Mouse (Mus musculus) thymus, postnatal 4 days (tissue): ENCODE measurements around the gene 4930442H23Rik.
"Not testable (repeated sequence)": the region's sequence is repeated elsewhere in the genome, so short reads cannot be mapped to it uniquely, and the experiment has no call there.

Experiments used
- DNase-seq: peaks from one replicate; pipeline ENCODE4 v3.0.0; 2021

The 4930442H23Rik gene

DNA sequence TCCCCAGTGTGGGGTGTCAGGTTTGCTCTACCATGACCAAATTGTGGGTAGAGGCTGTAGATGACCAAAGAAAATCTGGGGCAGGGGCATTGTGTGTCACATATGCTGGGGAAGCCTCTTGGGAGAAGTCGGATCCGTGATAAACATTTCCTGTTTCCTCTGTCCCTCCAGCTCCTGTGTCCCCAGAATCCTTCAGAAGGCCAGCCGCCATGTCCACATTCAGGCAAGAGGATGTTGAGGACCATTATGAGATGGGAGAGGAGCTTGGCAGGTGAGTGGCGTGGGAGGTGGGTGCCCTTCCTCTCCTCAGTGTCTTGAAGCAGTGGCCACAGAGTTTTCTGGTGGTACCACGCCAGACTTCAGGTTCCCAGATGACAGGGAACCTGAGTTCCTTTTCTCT is at the start of gene 4930442H23Rik:
4930442H23Rik (minus strand) TSS at position 45 of the 400 bp plus-strand sequence.
- DNase-seq = no peak

GRCm38 (mm10) chr10:81233226-81233585 is 49.6 kb upstream of the 4930442H23Rik start:
- no peak for DNase-seq

- peak; percentile 98 for DNase-seq
Measured at GRCm38 (mm10) chr10:81232580-81233225, 49.1 kb upstream of the 4930442H23Rik start, which contains the start of gene Zfr2. Gene Zfr2, plus strand, starts transcription at chr10:81233155.

GRCm38 (mm10) chr10:81231436-81231835 is 47.8 kb upstream of the 4930442H23Rik start:
- DNase-seq = peak; percentile 22

GRCm38 (mm10) chr10:81230438-81231332 is 47.0 kb upstream of the 4930442H23Rik start, which contains the start of gene Atcay:
Gene Atcay, minus strand, starts transcription at chr10:81230833.
- DNase-seq = peak; percentile 66

DNA sequence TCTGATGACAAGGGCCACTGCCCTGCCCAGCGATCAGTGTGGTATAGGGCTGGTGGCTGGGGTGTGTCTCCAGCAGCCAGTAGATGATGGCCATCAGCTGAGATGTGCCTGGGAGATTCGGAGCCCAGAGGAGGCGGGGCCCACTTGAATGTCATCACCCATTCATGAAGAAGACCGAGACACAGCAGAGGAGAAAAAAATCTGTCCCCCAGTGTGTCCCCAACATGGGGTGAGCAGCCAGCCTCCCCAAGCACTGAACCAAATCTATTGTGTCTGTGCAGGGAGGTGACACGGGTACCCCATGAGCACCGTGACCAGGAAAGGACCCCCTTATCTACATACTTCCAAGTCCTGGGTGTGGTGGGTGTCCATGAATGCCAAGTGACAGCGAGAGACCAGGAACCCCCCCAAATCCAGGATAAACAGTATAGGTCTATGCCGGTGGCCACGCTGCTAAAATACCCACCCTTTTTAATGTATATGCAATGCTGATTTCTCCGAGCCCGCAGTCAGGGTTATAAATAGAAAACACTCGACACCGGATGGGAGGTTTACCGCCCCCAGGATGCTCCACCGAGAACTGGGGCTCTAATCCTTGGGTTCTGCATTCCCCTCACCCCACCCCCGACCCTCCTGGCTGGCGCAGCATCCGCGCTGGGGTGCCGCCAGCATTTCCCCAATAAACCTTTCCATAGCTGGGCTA is 46.2 kb upstream of the 4930442H23Rik start:
- peak; percentile 44 for DNase-seq

GRCm38 (mm10) chr10:81223731-81224130 is 40.1 kb upstream of the 4930442H23Rik start:
- not testable (repeated sequence) for DNase-seq

GRCm38 (mm10) chr10:81221402-81222015 is 37.9 kb upstream of the 4930442H23Rik start:
- DNase-seq = no peak

- DNase-seq = peak; percentile 89
Measured at GRCm38 (mm10) chr10:81217964-81218363, 34.3 kb upstream of the 4930442H23Rik start.

DNA sequence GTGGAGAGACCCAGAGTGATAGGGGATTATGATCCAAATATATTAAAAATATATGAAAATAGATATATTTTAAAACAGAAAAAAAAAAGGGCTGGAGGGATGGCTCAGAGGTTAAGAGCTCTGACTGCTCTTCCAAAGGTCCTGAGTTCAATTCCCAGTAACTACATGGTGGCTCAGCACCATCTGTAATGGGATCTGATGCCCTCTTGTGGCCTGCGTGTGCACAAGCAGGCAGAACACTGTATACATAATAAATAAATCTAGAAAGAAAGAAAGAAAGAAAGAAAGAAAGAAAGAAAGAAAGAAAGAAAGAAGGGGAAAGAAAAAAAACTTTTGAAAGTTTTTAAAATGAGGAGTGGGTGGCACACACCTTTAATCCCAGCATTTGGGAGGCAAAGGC is 33.6 kb upstream of the 4930442H23Rik start:
- peak; percentile 71 for DNase-seq

- DNase-seq = no peak
Measured at GRCm38 (mm10) chr10:81216810-81217209, 33.2 kb upstream of the 4930442H23Rik start.

GRCm38 (mm10) chr10:81216260-81216659 is 32.6 kb upstream of the 4930442H23Rik start:
- no peak for DNase-seq

- DNase-seq = peak; percentile 47
Measured at GRCm38 (mm10) chr10:81210154-81210553, 26.5 kb upstream of the 4930442H23Rik start.

DNA sequence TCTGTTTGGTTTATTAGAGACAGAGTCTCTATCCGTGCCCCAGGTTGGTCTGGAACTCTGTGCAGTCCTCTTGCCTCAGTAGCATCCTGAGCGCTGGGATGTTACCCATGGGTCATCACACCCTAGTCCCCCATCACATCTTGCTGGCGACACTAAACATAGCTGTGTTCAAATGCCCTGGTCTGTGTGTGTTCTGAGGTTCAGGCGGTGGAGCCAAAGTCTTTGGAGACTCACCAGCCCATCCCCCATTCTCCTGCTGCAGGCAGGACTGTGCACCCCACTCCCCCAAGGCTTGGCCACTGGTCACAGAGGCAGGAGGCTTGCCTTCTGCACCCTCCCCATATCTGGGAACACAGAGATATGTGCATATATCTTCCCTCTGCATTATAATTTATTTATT is 20.5 kb upstream of the 4930442H23Rik start:
- no peak for DNase-seq

DNA sequence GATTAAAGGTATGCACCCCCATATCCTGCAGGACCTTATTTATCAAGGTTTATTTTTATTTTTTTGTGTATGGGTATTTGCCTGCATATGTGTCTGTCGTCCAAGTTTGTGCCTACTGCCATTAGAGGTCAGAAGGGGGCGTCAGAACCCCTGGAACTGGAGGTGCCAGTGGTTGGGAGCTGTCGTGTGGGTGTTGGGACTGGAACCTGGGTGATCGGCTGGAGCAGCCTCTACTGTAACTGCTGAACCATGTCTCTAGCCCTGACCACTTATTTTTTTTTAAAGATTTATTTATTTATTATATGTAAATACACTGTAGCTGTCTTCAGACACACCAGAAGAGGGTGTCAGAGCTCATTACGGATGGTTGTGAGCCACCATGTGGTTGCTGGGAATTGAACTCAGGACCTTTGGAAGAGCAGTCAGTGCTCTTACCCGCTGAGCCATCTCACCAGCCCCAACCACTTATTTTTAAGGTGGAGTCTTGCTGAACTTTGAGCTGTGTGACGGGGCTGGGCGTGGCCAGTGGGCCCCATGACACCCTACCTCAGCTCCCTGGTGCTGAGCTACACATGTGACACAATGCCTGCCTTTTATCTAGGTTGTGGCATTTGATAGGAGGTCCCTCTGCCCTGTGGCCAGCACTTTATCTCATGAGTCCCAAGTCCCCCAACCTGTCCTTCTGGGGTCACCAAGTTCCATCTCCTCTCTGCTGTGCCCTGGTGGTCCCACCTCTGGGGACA is 19.5 kb upstream of the 4930442H23Rik start:
- DNase-seq = no peak

GRCm38 (mm10) chr10:81201807-81202758 is 18.4 kb upstream of the 4930442H23Rik start, which contains the start of gene Nmrk2:
Gene Nmrk2, minus strand, starts transcription at chr10:81202051.
- no peak for DNase-seq

DNA sequence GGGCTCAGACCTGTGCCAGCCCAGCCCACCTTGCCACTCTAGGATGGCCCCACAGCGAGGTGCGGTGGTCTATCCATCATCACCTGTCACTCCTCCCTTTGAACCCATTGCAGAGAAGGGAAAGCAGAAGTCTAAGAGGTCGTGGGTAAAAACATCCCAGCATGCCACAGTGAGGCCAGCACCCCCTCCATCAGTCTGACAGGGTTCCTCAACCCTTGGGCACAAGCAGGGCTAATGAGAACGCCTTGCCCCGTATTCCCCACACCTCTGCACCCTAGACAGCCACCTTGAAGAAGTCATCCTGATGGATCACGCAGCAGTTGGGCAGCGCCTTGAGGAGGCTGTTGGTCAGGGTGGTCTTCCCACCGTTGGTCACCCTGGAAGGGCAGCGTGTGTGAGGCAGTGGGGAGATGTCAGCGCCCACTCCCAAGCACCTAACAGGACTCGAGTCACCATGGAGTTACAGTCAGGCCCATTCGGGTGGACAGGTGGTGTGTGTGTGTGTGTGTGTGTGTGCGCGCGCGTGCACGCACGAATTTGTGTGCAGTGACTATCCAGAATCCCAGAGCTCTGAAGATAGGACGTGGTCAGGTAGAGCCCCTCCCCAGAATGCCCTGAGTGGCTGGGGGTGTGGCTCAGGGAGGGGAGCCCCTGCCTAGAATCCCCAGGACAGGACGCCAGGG is 17.1 kb upstream of the 4930442H23Rik start:
- no peak for DNase-seq

DNA sequence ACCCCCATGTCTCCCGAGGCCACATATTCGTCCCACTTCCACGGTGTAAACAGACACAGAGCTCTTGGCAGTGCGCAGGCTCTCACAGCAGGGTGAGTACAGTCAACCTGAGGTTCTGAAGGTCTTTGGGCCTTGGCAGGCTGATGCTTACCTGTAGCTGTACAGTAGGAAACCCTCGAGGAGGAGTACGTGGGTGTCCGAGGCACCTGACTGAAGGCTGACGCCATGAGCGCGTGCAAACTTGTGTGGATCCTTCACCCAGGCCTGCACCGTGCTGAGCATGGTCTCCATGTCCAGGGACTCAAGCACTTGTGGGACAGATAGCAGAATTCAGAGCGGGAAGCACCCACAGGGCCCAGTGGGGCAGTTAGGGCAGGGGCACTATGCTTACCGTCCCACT is 16.5 kb upstream of the 4930442H23Rik start:
- DNase-seq = no peak

DNA sequence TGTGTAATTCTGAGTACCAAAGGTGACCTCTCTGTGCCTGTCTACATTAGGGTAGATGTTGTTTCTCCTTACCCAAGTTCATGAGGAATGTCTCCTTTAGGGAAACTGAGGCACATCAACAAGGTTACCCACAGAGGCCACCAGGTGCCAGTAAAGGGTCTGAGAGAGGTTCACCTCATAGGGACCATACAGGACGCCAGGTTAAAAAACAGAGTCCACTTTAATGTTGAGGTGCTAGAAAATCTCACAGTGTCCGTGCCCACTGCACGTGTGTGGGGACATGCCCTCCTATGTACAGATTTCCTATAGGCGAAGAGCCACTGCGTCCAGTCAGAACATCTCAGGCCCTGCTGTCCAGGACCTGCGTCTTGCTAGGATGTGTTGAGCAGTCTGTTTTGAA is 15.3 kb upstream of the 4930442H23Rik start:
- no peak for DNase-seq

- DNase-seq = peak; percentile 76
Measured at GRCm38 (mm10) chr10:81198230-81198629, 14.6 kb upstream of the 4930442H23Rik start.
